Mouse (Mus musculus): ENCODE measurements at regions not wholly inside any gene's neighbourhood (a gene's known extent, or its start where the extent isn't known, plus 50 kb on each side); places are given as distances from the start of the nearest gene placed in this dataset.

- Histone ChIP-seq H3K4me2 (replicated peaks; ENCODE audit: low read depth, low read length) (no peak overlapping the region), H3K9me3 (ENCODE audit: low read length) (no peaks in the 10 kb centered on the region), H3K4me3 (ENCODE audit: low read depth, low read length) (no peak overlapping the region), H3K27ac (ENCODE audit: low read length) (no peak overlapping the region), H3K36me3 (ENCODE audit: insufficient read depth, low read length) (no peaks in the 10 kb centered on the region), H3K4me1 (ENCODE audit: insufficient read depth, low read depth, low read length) (no peaks in the 10 kb centered on the region), H3K27me3 (replicated peaks; ENCODE audit: insufficient read depth, low read length) (no peaks in the 10 kb centered on the region), H3K9ac (replicated peaks; ENCODE audit: low read depth) (no peak overlapping the region)
- DNase-seq (ENCODE audit: low spot score) = no peak
- ATAC-seq = no peak
- TF ChIP-seq EP300 (IDR thresholded peaks at IDR 0.05) (no peak), CTCF (IDR thresholded peaks at IDR 0.05) (no peak)
- WGBS = 57% methylated on average over 2 of the region's 2 CpGs
Measured at GRCm38 (mm10) chr14:99699545-99699944, 401.1 kb downstream of the Klf5 start.

DNA sequence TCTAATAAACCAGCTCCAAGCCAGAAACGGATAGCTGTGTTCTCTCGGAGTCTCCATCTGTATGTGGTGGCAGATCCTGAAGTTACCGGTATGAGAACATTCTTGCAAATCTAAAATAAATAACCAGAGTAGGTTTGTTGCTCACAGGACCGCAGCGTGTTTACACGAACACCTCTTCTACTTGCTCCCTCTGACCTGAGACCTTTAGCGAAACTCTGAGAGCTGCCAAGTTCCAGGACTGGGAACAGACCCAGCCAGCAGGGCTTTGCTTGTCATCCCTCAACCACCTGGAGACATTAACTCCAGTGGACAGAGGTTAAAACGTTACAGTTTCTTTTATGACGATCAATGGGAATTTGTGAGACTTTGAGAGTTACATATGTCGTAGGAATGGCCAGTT lies 407.5 kb downstream of the Klf5 start:
- no peaks in the 10 kb centered on the region for H3K36me3 ChIP-seq (ENCODE audit: insufficient read depth, low read length)
- no peak overlapping the region for H3K4me3 ChIP-seq (ENCODE audit: low read depth, low read length)
- 26% methylated on average over 10 of the region's 10 CpGs for WGBS
- no peak for TF ChIP-seq CTCF (IDR thresholded peaks at IDR 0.05)
- no peak; the same call in 1 of the 2 replicates for TF ChIP-seq EP300 (IDR thresholded peaks at IDR 0.05)
- no peaks in the 10 kb centered on the region for H3K27me3 ChIP-seq (replicated peaks; ENCODE audit: insufficient read depth, low read length)
- H3K9ac ChIP-seq (replicated peaks; ENCODE audit: low read depth) = no peak overlapping the region
- H3K4me1 ChIP-seq (ENCODE audit: insufficient read depth, low read depth, low read length) = peaks cover 3% of the 10 kb centered on the region; the same call in 1 of the 2 replicates
- no peak overlapping the region for H3K4me2 ChIP-seq (replicated peaks; ENCODE audit: low read depth, low read length)
- peak; percentile 68 for ATAC-seq
- no peaks in the 10 kb centered on the region for H3K9me3 ChIP-seq (ENCODE audit: low read length)
- H3K27ac ChIP-seq (ENCODE audit: low read length) = no peak overlapping the region
- peak; percentile 65 for DNase-seq (ENCODE audit: low spot score)

- Histone ChIP-seq H3K4me2 (replicated peaks; ENCODE audit: low read depth, low read length) (no peak overlapping the region), H3K27me3 (replicated peaks; ENCODE audit: insufficient read depth, low read length) (no peaks in the 10 kb centered on the region), H3K27ac (ENCODE audit: low read length) (no peak overlapping the region), H3K9ac (replicated peaks; ENCODE audit: low read depth) (no peak overlapping the region), H3K9me3 (ENCODE audit: low read length) (no peaks in the 10 kb centered on the region), H3K4me3 (ENCODE audit: low read depth, low read length) (no peak overlapping the region), H3K4me1 (ENCODE audit: insufficient read depth, low read depth, low read length) (peaks cover 3% of the 10 kb centered on the region; the same call in 1 of the 2 replicates), H3K36me3 (ENCODE audit: insufficient read depth, low read length) (no peaks in the 10 kb centered on the region)
- TF ChIP-seq CTCF (IDR thresholded peaks at IDR 0.05) (no peak), EP300 (IDR thresholded peaks at IDR 0.05) (peak; percentile 74)
- DNase-seq (ENCODE audit: low spot score) (peak; percentile 41), ATAC-seq (no peak)
- 19% methylated on average over 2 of the region's 2 CpGs for WGBS
Measured at GRCm38 (mm10) chr14:99708066-99708465, 409.6 kb downstream of the Klf5 start.

DNA sequence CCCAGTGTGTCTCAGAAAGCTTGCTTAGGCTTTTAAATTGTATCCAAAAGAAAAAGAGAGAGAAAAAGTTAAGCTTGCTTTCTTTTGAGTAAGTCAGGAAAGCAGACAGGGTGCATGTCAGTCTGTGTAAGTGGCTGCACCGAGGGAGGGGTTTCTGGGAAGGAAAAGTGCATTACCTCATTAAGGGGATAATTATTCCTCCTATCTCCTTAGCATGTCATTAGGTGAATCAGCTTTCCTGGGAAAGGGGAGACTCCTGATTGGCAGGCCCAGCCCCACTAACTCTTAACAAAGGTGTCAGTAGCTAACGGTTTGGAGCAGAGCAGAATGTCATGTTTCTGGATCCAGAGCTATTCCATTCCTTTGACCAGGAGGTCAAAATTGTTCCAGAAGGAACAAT lies 411.3 kb downstream of the Klf5 start:
- ATAC-seq (no peak), DNase-seq (ENCODE audit: low spot score) (no peak)
- no peak overlapping the region for H3K27ac ChIP-seq (ENCODE audit: low read length)
- H3K36me3 ChIP-seq (ENCODE audit: insufficient read depth, low read length) = no peaks in the 10 kb centered on the region
- peaks cover 3% of the 10 kb centered on the region; the same call in 1 of the 2 replicates for H3K4me1 ChIP-seq (ENCODE audit: insufficient read depth, low read depth, low read length)
- 60% methylated on average over 2 of the region's 2 CpGs for whole genome bisulfite sequencing
- no peak overlapping the region for H3K9ac ChIP-seq (replicated peaks; ENCODE audit: low read depth)
- H3K27me3 ChIP-seq (replicated peaks; ENCODE audit: insufficient read depth, low read length) = no peaks in the 10 kb centered on the region
- TF ChIP-seq EP300 (IDR thresholded peaks at IDR 0.05) = no peak
- H3K9me3 ChIP-seq (ENCODE audit: low read length) = no peaks in the 10 kb centered on the region
- no peak overlapping the region for H3K4me2 ChIP-seq (replicated peaks; ENCODE audit: low read depth, low read length)
- H3K4me3 ChIP-seq (ENCODE audit: low read depth, low read length) = no peak overlapping the region

DNA sequence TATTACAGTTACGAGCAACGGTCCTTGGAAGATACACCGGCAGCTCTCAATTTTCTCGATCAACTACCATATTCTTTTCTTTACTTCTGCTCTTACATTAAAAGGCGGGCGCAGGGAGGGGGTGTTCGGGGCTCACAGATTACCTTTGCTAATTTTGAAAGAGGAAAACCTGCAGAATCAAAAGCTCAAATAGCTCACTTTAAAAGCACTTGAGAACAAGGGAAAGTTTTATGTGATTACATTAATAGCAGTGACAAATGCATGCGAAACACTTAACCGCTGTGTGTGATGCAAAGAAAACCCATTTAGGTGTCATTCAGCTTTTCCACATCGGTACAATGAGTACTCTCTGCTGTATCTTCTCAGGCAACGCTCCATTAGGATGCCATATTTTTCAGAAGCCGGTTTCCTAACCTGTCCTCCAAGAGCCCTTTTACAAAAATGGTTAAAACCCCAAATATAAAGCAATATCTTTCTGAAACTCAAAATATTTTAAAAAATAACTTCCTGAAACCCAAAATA lies 412.2 kb downstream of the Klf5 start:
- Histone ChIP-seq H3K4me3 (ENCODE audit: low read depth, low read length) (no peak overlapping the region), H3K36me3 (ENCODE audit: insufficient read depth, low read length) (no peaks in the 10 kb centered on the region), H3K9me3 (ENCODE audit: low read length) (no peaks in the 10 kb centered on the region), H3K27me3 (replicated peaks; ENCODE audit: insufficient read depth, low read length) (no peaks in the 10 kb centered on the region), H3K4me1 (ENCODE audit: insufficient read depth, low read depth, low read length) (no peaks in the 10 kb centered on the region; the same call in 1 of the 2 replicates), H3K9ac (replicated peaks; ENCODE audit: low read depth) (no peak overlapping the region), H3K4me2 (replicated peaks; ENCODE audit: low read depth, low read length) (no peak overlapping the region), H3K27ac (ENCODE audit: low read length) (no peak overlapping the region)
- ATAC-seq = no peak
- no peak for DNase-seq (ENCODE audit: low spot score)
- no peak for TF ChIP-seq EP300 (IDR thresholded peaks at IDR 0.05)
- no peak for TF ChIP-seq CTCF (IDR thresholded peaks at IDR 0.05)
- WGBS = 68% methylated on average over 12 of the region's 12 CpGs

DNA sequence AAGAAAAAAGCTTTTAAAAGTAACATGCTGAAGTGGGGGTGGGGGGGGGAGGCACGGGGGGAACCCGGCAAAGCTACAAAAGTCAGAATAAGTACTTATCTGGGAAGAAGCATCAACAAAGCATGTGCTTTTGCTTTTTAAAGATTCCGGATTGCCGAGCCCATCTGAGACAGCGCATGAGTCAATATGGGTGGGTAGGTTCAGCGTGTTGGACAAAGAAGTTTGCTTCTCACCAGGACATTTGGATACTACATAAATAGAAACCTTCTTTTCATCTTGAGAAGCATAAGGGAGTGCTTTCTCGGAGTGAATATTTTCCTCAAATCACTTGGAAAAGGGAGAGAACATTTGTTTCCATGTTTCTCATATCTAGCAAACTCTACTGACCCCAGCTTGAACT lies 414.1 kb downstream of the Klf5 start:
- TF ChIP-seq CTCF (IDR thresholded peaks at IDR 0.05) (no peak), EP300 (IDR thresholded peaks at IDR 0.05) (no peak)

More for the DNA sequence above, 414.1 kb downstream of the Klf5 start:
- DNase-seq (ENCODE audit: low spot score) (no peak), ATAC-seq (no peak)
- H3K4me2 ChIP-seq (replicated peaks; ENCODE audit: low read depth, low read length) = no peak overlapping the region
- no peaks in the 10 kb centered on the region for H3K9me3 ChIP-seq (ENCODE audit: low read length)
- no peak overlapping the region for H3K4me3 ChIP-seq (ENCODE audit: low read depth, low read length)
- 67% methylated on average over 7 of the region's 7 CpGs for WGBS
- no peaks in the 10 kb centered on the region; the same call in 1 of the 2 replicates for H3K4me1 ChIP-seq (ENCODE audit: insufficient read depth, low read depth, low read length)
- no peak overlapping the region for H3K9ac ChIP-seq (replicated peaks; ENCODE audit: low read depth)
- no peaks in the 10 kb centered on the region for H3K36me3 ChIP-seq (ENCODE audit: insufficient read depth, low read length)
- no peak overlapping the region for H3K27ac ChIP-seq (ENCODE audit: low read length)
- no peaks in the 10 kb centered on the region for H3K27me3 ChIP-seq (replicated peaks; ENCODE audit: insufficient read depth, low read length)

Data from lung, postnatal 0 days (tissue).